Comparison of ENCODE assay signal across 8 mouse cellular contexts in the genomic region with DNA sequence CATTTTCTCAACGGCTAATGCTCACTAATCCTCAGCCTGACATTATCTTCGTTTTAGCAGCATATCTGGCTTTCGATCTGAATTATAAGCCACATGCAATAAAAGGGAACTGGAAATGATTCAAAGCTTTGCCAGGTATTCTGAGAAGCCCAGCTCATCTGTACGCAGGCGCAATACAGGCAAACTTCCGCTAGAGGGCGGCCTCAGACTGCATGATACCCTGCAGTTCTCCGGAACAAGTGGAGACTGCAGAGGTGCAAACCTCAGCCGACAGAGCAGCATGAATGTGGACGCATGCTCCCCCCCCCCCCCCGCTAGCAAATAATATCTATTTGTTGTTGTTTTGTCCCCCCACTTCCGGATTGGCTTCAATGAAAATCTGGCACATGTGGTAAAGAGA.
DNase-seq lines count a peak whose midpoint lies in the region; ATAC-seq and TF ChIP-seq lines count a peak whose summit lies in the region.

No protein-coding gene starts in this region.

- H3K4me3 ChIP-seq in cerebellum, adult 2 months (replicated peaks; ENCODE audit: insufficient read depth, low read depth, low read length) = peak overlapping the region; percentile 35
- H3K4me3 ChIP-seq in forebrain, postnatal 0 days (ENCODE audit: low read depth, low read length) = peak overlapping the region; percentile 34
- H3K4me3 ChIP-seq in layer of hippocampus, adult 2 months = peak overlapping the region; percentile 54
- no peak overlapping the region for H3K4me3 ChIP-seq in lung, embryonic 14.5 days (ENCODE audit: low read depth, low read length)
- peak overlapping the region; percentile 25; the same call in 1 of the 2 replicates for H3K4me3 ChIP-seq in olfactory bulb, adult 2 months (ENCODE audit: insufficient read depth, low read depth, low read length)

- H3K36me3 ChIP-seq in forebrain, postnatal 0 days (ENCODE audit: insufficient read depth) = no peaks in the 10 kb centered on the region
- no peaks in the 10 kb centered on the region for H3K36me3 ChIP-seq in lung, embryonic 14.5 days (ENCODE audit: insufficient read depth)

- peak; percentile 92 for TF ChIP-seq CTCF in cerebellum, adult 2 months (IDR thresholded peaks at IDR 0.05; ENCODE audit: borderline replicate concordance, insufficient read depth, low read depth, low read length)
- TF ChIP-seq CTCF in forebrain, postnatal 0 days (IDR thresholded peaks at IDR 0.05; ENCODE audit: low read depth) = peak; percentile 97
- peak; percentile 91 for TF ChIP-seq CTCF in layer of hippocampus, adult 2 months (conservative IDR thresholded peaks at IDR 0.05)
- peak; percentile 98 for TF ChIP-seq CTCF in lung, embryonic 14.5 days (IDR thresholded peaks at IDR 0.05; ENCODE audit: low read depth)
- TF ChIP-seq CTCF in olfactory bulb, adult 2 months (IDR thresholded peaks at IDR 0.05; ENCODE audit: insufficient read depth, low read depth, low read length) = peak; percentile 92

- no peak for TF ChIP-seq POLR2A in cerebellum, adult 2 months (IDR thresholded peaks at IDR 0.05; ENCODE audit: borderline replicate concordance, insufficient read depth, low read length)
- no peak for TF ChIP-seq POLR2A in olfactory bulb, adult 2 months (IDR thresholded peaks at IDR 0.05; ENCODE audit: insufficient read depth, low read depth, low read length)

- no peaks in the 10 kb centered on the region for H3K27me3 ChIP-seq in cerebellum, adult 2 months (ENCODE audit: control insufficient read depth, insufficient read depth, low read length)
- H3K27me3 ChIP-seq in forebrain, postnatal 0 days (ENCODE audit: insufficient read depth, low read length) = no peaks in the 10 kb centered on the region; the same call in 1 of the 2 replicates
- H3K27me3 ChIP-seq in lung, embryonic 14.5 days (ENCODE audit: insufficient read depth, low read length) = no peaks in the 10 kb centered on the region

- peak overlapping the region; percentile 53 for H3K4me2 ChIP-seq in forebrain, postnatal 0 days (ENCODE audit: low read depth)
- H3K4me2 ChIP-seq in lung, embryonic 14.5 days = peak overlapping the region; percentile 45

- 2% methylated on average over 12 of the region's 12 CpGs for WGBS in cerebellum, adult 2 months
- 1% methylated on average over 12 of the region's 12 CpGs for WGBS in forebrain, postnatal 0 days
- WGBS in lung, embryonic 14.5 days = 3% methylated on average over 12 of the region's 12 CpGs
- WGBS in olfactory bulb, adult 2 months = 1% methylated on average over 12 of the region's 12 CpGs

- peak; percentile 92 for ATAC-seq in forebrain, postnatal 0 days
- ATAC-seq in lung, embryonic 14.5 days (ENCODE audit: insufficient read depth) = peak; percentile 75

- DNase-seq in MEL-GATA-1-ER (ENCODE audit: extremely low read depth, low read depth) = peak; percentile 70
- DNase-seq in cerebellum, adult 2 months = peak; percentile 71 to 80
- DNase-seq in forebrain, postnatal 0 days = peak; percentile 94
- peak; percentile 76 to 83 for DNase-seq in heart, postnatal 36 days
- DNase-seq in layer of hippocampus, adult 2 months (ENCODE audit: low spot score in 2 of 2) = peak; percentile 73 to 85
- peak; percentile 96 for DNase-seq in lung, embryonic 14.5 days
- peak; percentile 19 to 27 for DNase-seq in thymus, adult 18-20 months

- intact Hi-C loops in heart, postnatal 36 days (cut with DNase I) = loop anchor here (1.0 to 10.0 kb wide), 5 partner anchors 75 to 480 kb away; a partner anchor contains a TSS

- peak overlapping the region; percentile 14; the same call in 1 of the 2 replicates for H3K9ac ChIP-seq in forebrain, postnatal 0 days
- H3K9ac ChIP-seq in lung, embryonic 14.5 days = no peak overlapping the region

- H3K4me1 ChIP-seq in cerebellum, adult 2 months (ENCODE audit: control insufficient read depth, insufficient read depth, low read length) = no peaks in the 10 kb centered on the region; the same call in 1 of the 2 replicates
- peaks cover 4% of the 10 kb centered on the region; the same call in 1 of the 2 replicates for H3K4me1 ChIP-seq in forebrain, postnatal 0 days (ENCODE audit: insufficient read depth)
- no peaks in the 10 kb centered on the region for H3K4me1 ChIP-seq in lung, embryonic 14.5 days (ENCODE audit: insufficient read depth)
- 0 out of 2 replicates have a peak, but pooled peaks cover 3% of the 10 kb centered on the region for H3K4me1 ChIP-seq in olfactory bulb, adult 2 months (ENCODE audit: control insufficient read depth, insufficient read depth, low read length)

- no peaks in the 10 kb centered on the region for H3K9me3 ChIP-seq in forebrain, postnatal 0 days (ENCODE audit: low read length)
- no peaks in the 10 kb centered on the region for H3K9me3 ChIP-seq in lung, embryonic 14.5 days (ENCODE audit: low read depth, low read length)

- H3K27ac ChIP-seq in cerebellum, adult 2 months (ENCODE audit: insufficient read depth, low read length) = no peak overlapping the region
- no peak overlapping the region for H3K27ac ChIP-seq in forebrain, postnatal 0 days (ENCODE audit: low read depth, low read length)
- H3K27ac ChIP-seq in layer of hippocampus, adult 2 months = no peak overlapping the region
- no peak overlapping the region for H3K27ac ChIP-seq in lung, embryonic 14.5 days (ENCODE audit: low read depth)
- no peak overlapping the region for H3K27ac ChIP-seq in olfactory bulb, adult 2 months (ENCODE audit: insufficient read depth, low read depth, low read length)

Comparison
In these comparisons a context has a peak if more than half of its experiments do, and no peak if none do; other contexts are left out.
1. DNase-seq: peak in every context shown above with its lines; median percentile 96 in lung, embryonic 14.5 days; 94 in forebrain, postnatal 0 days; 80 in heart, postnatal 36 days; 79 in layer of hippocampus, adult 2 months; 76 in cerebellum, adult 2 months; 70 in MEL-GATA-1-ER; 23 in thymus, adult 18-20 months.